Mouse (Mus musculus) heart, adult 2 months (tissue): ENCODE results near the gene Kcna7. TPM values are rescaled to one million over a fixed set of nuclear protein-coding genes. Genes with fewer than 3 reads are reported as not detected.

ENCODE experiments used
- DNase-seq, 2 experiments: peaks; one replicate each; pipeline ENCODE4 v3.0.0; 2021
- H3K27ac ChIP-seq: fragments of 200-600 bp; 2 replicates; pipeline ENCODE4 v1.8.1; 2022
- H3K27me3 ChIP-seq: fragments of 200-500 bp; 2 replicates; pipeline ENCODE4 v1.6.1; 2012; ENCODE audit warnings: mild to moderate bottlenecking, low read length, inconsistent platforms, mixed read lengths; ENCODE audit not compliant: control insufficient read depth, insufficient read depth
- H3K36me3 ChIP-seq: fragments of 200-500 bp; 2 replicates; pipeline ENCODE4 v1.6.1; 2012; ENCODE audit warnings: low read length, inconsistent platforms; ENCODE audit not compliant: control insufficient read depth, insufficient read depth
- H3K4me1 ChIP-seq: fragments of 200-500 bp; 2 replicates; pipeline ENCODE4 v1.6.1; 2011; ENCODE audit warnings: low read length; ENCODE audit not compliant: control insufficient read depth, insufficient read depth
- H3K4me3 ChIP-seq: fragments of 200-600 bp; 2 replicates; pipeline ENCODE4 v1.8.1; 2022
- H3K79me2 ChIP-seq: fragments of 200-500 bp; replicated peaks from 2 replicates; pipeline ENCODE4 v1.6.1; 2012; ENCODE audit warnings: mild to moderate bottlenecking, inconsistent platforms, low read length, moderate library complexity, mixed read lengths; ENCODE audit not compliant: control insufficient read depth, insufficient read depth
- H3K9ac ChIP-seq: fragments of 200-500 bp; 2 replicates; pipeline ENCODE4 v1.6.1; 2012; ENCODE audit warnings: low read depth, mild to moderate bottlenecking, control low read depth, inconsistent platforms, low read length, mixed read lengths
- CTCF ChIP-seq: fragments of 200-600 bp; IDR thresholded peaks from 2 replicates; pipeline ENCODE4 v1.8.1; 2022; ENCODE audit warnings: antibody characterized with exemption, mild to moderate bottlenecking, moderate library complexity
- EP300 ChIP-seq: fragments of 200-500 bp; IDR thresholded peaks from 2 replicates; pipeline ENCODE4 v1.6.1; 2011; ENCODE audit warnings: low read depth, low read length, control low read depth; ENCODE audit not compliant: insufficient read depth
- POLR2A ChIP-seq: fragments of 200-500 bp; IDR thresholded peaks from 2 replicates; pipeline ENCODE4 v1.6.1; 2011; ENCODE audit warnings: mild to moderate bottlenecking, low read depth, low read length, control low read depth; ENCODE audit not compliant: insufficient read depth
- WGBS: fragments of 180-500 bp; shearing (Covaris S2); methylation state at CpG from one replicate; pipeline ENCODE4 v1.1.7; 2018; 5-methylcytosine and 5-hydroxymethylcytosine counted together
- intact Hi-C: fragments of 180-260 bp; cut with DNase I; formaldehyde crosslinking; loops from one replicate; pipeline ENCODE4 v1.15.1; 2025
- microRNA-seq, 2 experiments: library from miRNA; unstranded; fragments of <30 nt; microRNA quantifications; one replicate each; pipeline ENCODE4 v1.2.0; 2021
- polyA plus RNA-seq: library from polyadenylated mRNA; depleted of rRNA; stranded (reverse); fragments of >200 nt; gene quantifications from 2 replicates; pipeline ENCODE4 v1.2.3, GENCODE M21; 2012; rRNA removed
- total RNA-seq, 2 experiments: library from RNA; stranded (reverse); gene quantifications; 2 replicates each; pipeline ENCODE4 v1.2.3; 2021

Gene Kcna7
- total and polyA plus RNA-seq, 3 experiments: 5.9 to 6.7 (median 6.0) TPM

DNA sequence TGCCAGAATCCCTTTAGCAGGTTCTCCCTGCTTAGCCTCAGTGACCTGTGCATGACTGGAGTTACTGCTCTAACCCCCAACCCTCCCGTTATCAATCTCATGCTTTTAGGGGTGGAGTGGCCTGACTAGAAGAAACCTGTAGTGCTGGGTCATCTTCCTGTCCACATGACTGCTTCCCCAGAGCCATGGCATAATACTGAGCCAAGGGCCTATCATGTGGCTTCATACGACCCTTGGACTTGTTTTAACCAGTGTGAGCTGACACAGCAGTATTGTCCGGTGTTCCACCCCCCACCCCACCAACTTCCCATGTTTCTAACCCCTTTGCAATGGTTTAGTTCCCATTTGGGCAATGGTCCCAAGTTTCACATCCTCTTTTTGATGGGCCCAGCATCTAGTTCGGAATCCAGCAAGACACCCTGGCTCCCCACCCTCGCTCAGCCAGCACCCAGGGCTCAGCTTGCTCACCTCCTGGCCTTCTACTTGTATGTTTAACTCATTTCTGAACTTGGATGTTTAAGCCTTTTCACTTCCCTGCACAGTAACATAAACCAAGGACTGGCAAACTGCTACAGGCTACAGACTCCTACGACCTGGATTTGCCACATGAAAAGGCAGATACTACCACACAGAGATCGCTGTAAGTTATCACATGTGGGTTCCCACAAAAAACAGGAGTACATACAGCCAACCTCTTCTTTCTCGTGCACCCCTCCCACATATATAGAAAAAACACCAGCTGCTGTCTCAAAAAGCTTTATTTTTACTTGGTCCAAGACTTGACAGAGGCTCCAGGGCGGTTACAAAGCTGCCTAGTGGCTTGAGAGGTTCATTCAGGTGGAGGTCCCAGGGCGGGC is 52.0 kb downstream of the Kcna7 start:
- peak; percentile 43 to 58 for DNase-seq
- H3K4me3 ChIP-seq: peak overlapping the region; percentile 59; the same call in 1 of the 2 replicates
- TF ChIP-seq EP300: peak; percentile 76; the same call in 1 of the 2 replicates
- peak; percentile 46 for TF ChIP-seq POLR2A
- TF ChIP-seq CTCF: no peak
- intact Hi-C loops: no loop called here
- no peaks in the 10 kb centered on the region for H3K79me2 ChIP-seq
- H3K36me3 ChIP-seq: peaks cover 12% of the 10 kb centered on the region
- WGBS: 37% methylated on average over 10 of the region's 10 CpGs
- H3K27me3 ChIP-seq: no peaks in the 10 kb centered on the region
- H3K9ac ChIP-seq: no peak overlapping the region
- H3K27ac ChIP-seq: peak overlapping the region; percentile 54
- peaks cover 15% of the 10 kb centered on the region for H3K4me1 ChIP-seq

DNA sequence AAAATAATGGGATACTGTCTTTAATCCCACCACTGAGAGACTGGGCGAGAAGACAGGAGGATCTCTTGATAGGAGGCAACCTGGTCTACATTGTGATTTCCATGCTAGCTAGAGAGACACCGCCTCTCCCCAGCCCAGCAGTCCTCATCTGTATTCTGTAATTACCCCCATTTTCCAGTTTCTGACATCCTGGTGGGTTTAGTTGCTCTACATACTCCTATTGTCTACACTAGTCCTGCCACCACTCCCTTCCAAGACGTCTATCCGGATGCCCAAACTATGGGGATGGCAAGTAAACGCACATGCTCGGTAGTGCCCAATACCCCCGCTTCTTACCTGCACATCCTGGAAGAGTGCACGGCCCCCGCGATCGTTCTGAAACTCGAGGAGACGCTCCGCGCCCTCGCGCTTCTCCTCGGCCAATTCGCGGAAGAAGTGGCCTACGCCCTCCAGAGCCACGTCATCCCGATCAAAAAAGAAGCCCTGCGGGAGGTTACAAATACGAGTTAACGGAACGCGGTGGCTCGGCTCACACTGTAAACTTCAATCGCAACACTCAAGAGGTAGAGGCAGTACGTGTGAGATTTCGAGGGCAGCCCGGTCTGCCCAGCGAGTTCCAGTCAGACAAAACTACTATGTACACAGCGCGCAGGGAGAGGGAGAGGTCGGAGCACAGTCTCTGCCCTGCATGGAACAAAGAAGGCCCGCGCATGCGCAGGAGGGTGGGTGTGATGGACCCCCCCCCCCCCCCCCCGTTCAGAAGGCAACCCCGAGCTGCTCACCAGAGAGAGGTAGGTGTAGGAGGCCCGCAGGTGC is 53.5 kb downstream of the Kcna7 start:
- Histone ChIP-seq H3K27ac (peak overlapping the region; percentile 96), H3K4me1 (peaks cover 15% of the 10 kb centered on the region), H3K9ac (peak overlapping the region; percentile 72), H3K36me3 (peaks cover 12% of the 10 kb centered on the region), H3K27me3 (no peaks in the 10 kb centered on the region), H3K79me2 (no peaks in the 10 kb centered on the region), H3K4me3 (peak overlapping the region; percentile 59)
- no peak for TF ChIP-seq CTCF
- peak; percentile 34 for TF ChIP-seq POLR2A
- TF ChIP-seq EP300: 0 out of 2 replicates have a peak, but pooled peaks have one; percentile 6
- intact Hi-C loops: loop anchor here (1.0 kb wide), 1 partner anchor 25 kb away; the partner anchor contains the start of gene Gys1
- peak; percentile 87 to 88 for DNase-seq
- WGBS: under 1% methylated on average over 43 of the region's 43 CpGs

Small RNAs within 50 kb of the gene (microRNA-seq; reads per million reads assigned to microRNA genes)
- gene Gm22133: 0 reads per million in 2 experiments

Other genes with a start within 250 kb of the Kcna7 start
Only the 30 nearest of the 33 such genes appear.
- gene Pth2, start 224.7 kb upstream of the Kcna7 start, total RNA-seq: not detected
- not detected in 2 replicates for gene Pth2, start 224.7 kb upstream of the Kcna7 start, polyA plus RNA-seq
- gene Ccdc155, start 200.8 kb upstream of the Kcna7 start, total RNA-seq: not detected
- 0.06 and 0.12 TPM in 2 replicates for gene Ccdc155, start 200.8 kb upstream of the Kcna7 start, polyA plus RNA-seq
- not detected for gene Dkkl1, start 193.5 kb upstream of the Kcna7 start, total RNA-seq
- gene Dkkl1, start 193.5 kb upstream of the Kcna7 start, polyA plus RNA-seq: 0.37 and 0.73 TPM in 2 replicates
- 10 to 100 TPM in 1 of 2 experiments, 1 to 10 TPM in 1; 6.2 to 10.8 TPM for gene Tead2, start 189.9 kb upstream of the Kcna7 start, total RNA-seq
- 13.1 and 14.0 TPM in 2 replicates for gene Tead2, start 189.9 kb upstream of the Kcna7 start, polyA plus RNA-seq
- gene Cd37, start 166.5 kb upstream of the Kcna7 start, total RNA-seq: 1 to 10 TPM; 3.1 to 4.3 TPM
- gene Cd37, start 166.5 kb upstream of the Kcna7 start, polyA plus RNA-seq: 10.0 and 21.2 TPM in 2 replicates
- not detected for gene Slc6a16, start 164.6 kb upstream of the Kcna7 start, total RNA-seq
- 0.15 TPM in 1 of 2 replicates, not detected in the other for gene Slc6a16, start 164.6 kb upstream of the Kcna7 start, polyA plus RNA-seq
- not detected for gene Slc6a21, start 128.1 kb upstream of the Kcna7 start, total RNA-seq
- gene Slc6a21, start 128.1 kb upstream of the Kcna7 start, polyA plus RNA-seq: 0.38 and 0.55 TPM in 2 replicates
- gene Trpm4, start 71.9 kb upstream of the Kcna7 start, total RNA-seq: 10 to 100 TPM; 21.0 to 21.4 TPM
- 38.7 and 40.9 TPM in 2 replicates for gene Trpm4, start 71.9 kb upstream of the Kcna7 start, polyA plus RNA-seq
- gene Hrc, start 70.4 kb upstream of the Kcna7 start, total RNA-seq: 1,000 to 10,000 TPM in 1 of 2 experiments, 100 to 1,000 TPM in 1; 863 to 1,007 TPM
- gene Hrc, start 70.4 kb upstream of the Kcna7 start, polyA plus RNA-seq: 383 and 578 TPM in 2 replicates
- gene Ppfia3, start 38.6 kb upstream of the Kcna7 start, total RNA-seq: under 1 TPM; 0.11 to 0.26 TPM
- 0.09 and 0.14 TPM in 2 replicates for gene Ppfia3, start 38.6 kb upstream of the Kcna7 start, polyA plus RNA-seq
- 1 to 10 TPM; 1.0 to 1.6 TPM for gene Lin7b, start 35.1 kb upstream of the Kcna7 start, total RNA-seq
- gene Lin7b, start 35.1 kb upstream of the Kcna7 start, polyA plus RNA-seq: 2.3 and 3.4 TPM in 2 replicates
- gene Snrnp70, start 9.9 kb upstream of the Kcna7 start, total RNA-seq: 10 to 100 TPM; 85.0 to 99.5 TPM
- gene Snrnp70, start 9.9 kb upstream of the Kcna7 start, polyA plus RNA-seq: 117 and 151 TPM in 2 replicates
- under 1 TPM; 0.11 to 0.50 TPM for gene Ntf5, start 8.0 kb downstream of the Kcna7 start, total RNA-seq
- 0.32 and 0.43 TPM in 2 replicates for gene Ntf5, start 8.0 kb downstream of the Kcna7 start, polyA plus RNA-seq
- not detected for gene Lhb, start 15.2 kb downstream of the Kcna7 start, total RNA-seq
- 0.84 TPM in 1 of 2 replicates, not detected in the other for gene Lhb, start 15.2 kb downstream of the Kcna7 start, polyA plus RNA-seq
- gene Gys1, start 29.2 kb downstream of the Kcna7 start, total RNA-seq: 100 to 1,000 TPM in 1 of 2 experiments, 10 to 100 TPM in 1; 96.9 to 115 TPM
- gene Gys1, start 29.2 kb downstream of the Kcna7 start, polyA plus RNA-seq: 111 and 135 TPM in 2 replicates
- gene Ruvbl2, start 32.4 kb downstream of the Kcna7 start, total RNA-seq: 10 to 100 TPM; 26.5 to 26.9 TPM
- gene Ruvbl2, start 32.4 kb downstream of the Kcna7 start, polyA plus RNA-seq: 32.7 and 33.5 TPM in 2 replicates
- 100 to 1,000 TPM; 213 to 308 TPM for gene Ftl1, start 54.2 kb downstream of the Kcna7 start, total RNA-seq
- 505 and 903 TPM in 2 replicates for gene Ftl1, start 54.2 kb downstream of the Kcna7 start, polyA plus RNA-seq
- 10 to 100 TPM; 21.9 to 25.9 TPM for gene Bax, start 61.2 kb downstream of the Kcna7 start, total RNA-seq
- 46.6 and 47.2 TPM in 2 replicates for gene Bax, start 61.2 kb downstream of the Kcna7 start, polyA plus RNA-seq
- not detected for gene Tulp2, start 76.2 kb downstream of the Kcna7 start, total RNA-seq
- gene Tulp2, start 76.2 kb downstream of the Kcna7 start, polyA plus RNA-seq: 0.20 and 0.27 TPM in 2 replicates
- gene Gm45808, start 81.2 kb downstream of the Kcna7 start, total RNA-seq: 1 to 10 TPM; 4.8 to 8.1 TPM
- gene Gm45808, start 81.2 kb downstream of the Kcna7 start, polyA plus RNA-seq: 1.6 and 2.5 TPM in 2 replicates
- gene Dhdh, start 83.2 kb downstream of the Kcna7 start, total RNA-seq: 1 to 10 TPM; 8.2 to 8.9 TPM
- 6.4 and 10.1 TPM in 2 replicates for gene Dhdh, start 83.2 kb downstream of the Kcna7 start, polyA plus RNA-seq
- gene Nucb1, start 104.8 kb downstream of the Kcna7 start, total RNA-seq: 100 to 1,000 TPM; 132 to 152 TPM
- 158 and 177 TPM in 2 replicates for gene Nucb1, start 104.8 kb downstream of the Kcna7 start, polyA plus RNA-seq
- gene Ppp1r15a, start 120.6 kb downstream of the Kcna7 start, total RNA-seq: 10 to 100 TPM; 27.3 to 29.6 TPM
- gene Ppp1r15a, start 120.6 kb downstream of the Kcna7 start, polyA plus RNA-seq: 20.9 and 36.0 TPM in 2 replicates
- 1 to 10 TPM; 2.9 to 3.2 TPM for gene Plekha4, start 120.7 kb downstream of the Kcna7 start, total RNA-seq
- 6.7 and 7.2 TPM in 2 replicates for gene Plekha4, start 120.7 kb downstream of the Kcna7 start, polyA plus RNA-seq
- gene Hsd17b14, start 149.2 kb downstream of the Kcna7 start, total RNA-seq: under 1 TPM in 1 of 2 experiments, not detected in 1; 0.76 TPM
- 0.45 and 0.47 TPM in 2 replicates for gene Hsd17b14, start 149.2 kb downstream of the Kcna7 start, polyA plus RNA-seq
- gene Bcat2, start 164.5 kb downstream of the Kcna7 start, total RNA-seq: 100 to 1,000 TPM; 219 to 306 TPM
- gene Bcat2, start 164.5 kb downstream of the Kcna7 start, polyA plus RNA-seq: 142 and 198 TPM in 2 replicates
- gene Fgf21, start 209.8 kb downstream of the Kcna7 start, total RNA-seq: not detected
- not detected in 2 replicates for gene Fgf21, start 209.8 kb downstream of the Kcna7 start, polyA plus RNA-seq
- not detected for gene Fut1, start 211.6 kb downstream of the Kcna7 start, total RNA-seq
- gene Fut1, start 211.6 kb downstream of the Kcna7 start, polyA plus RNA-seq: 0.25 TPM in 1 of 2 replicates, not detected in the other
- under 1 TPM; 0.26 to 0.27 TPM for gene Izumo1, start 216.2 kb downstream of the Kcna7 start, total RNA-seq
- 0.29 and 0.70 TPM in 2 replicates for gene Izumo1, start 216.2 kb downstream of the Kcna7 start, polyA plus RNA-seq
- gene Rasip1, start 221.8 kb downstream of the Kcna7 start, total RNA-seq: 10 to 100 TPM; 25.0 to 25.5 TPM
- 30.5 and 30.9 TPM in 2 replicates for gene Rasip1, start 221.8 kb downstream of the Kcna7 start, polyA plus RNA-seq